Mouse (Mus musculus) E14TG2a.4 (cell line): Measurements from ENCODE around the gene 4930415O20Rik.

Experiments
- CTCF ChIP-seq: conservative IDR thresholded peaks from 2 replicates; pipeline ENCODE4 v1.5.1; 2014; ENCODE audit warnings: low read length
- NANOG ChIP-seq: IDR thresholded peaks from 2 replicates; pipeline ENCODE4 v1.6.1; 2014; ENCODE audit warnings: borderline replicate concordance, low read length, mixed read lengths

DNA sequence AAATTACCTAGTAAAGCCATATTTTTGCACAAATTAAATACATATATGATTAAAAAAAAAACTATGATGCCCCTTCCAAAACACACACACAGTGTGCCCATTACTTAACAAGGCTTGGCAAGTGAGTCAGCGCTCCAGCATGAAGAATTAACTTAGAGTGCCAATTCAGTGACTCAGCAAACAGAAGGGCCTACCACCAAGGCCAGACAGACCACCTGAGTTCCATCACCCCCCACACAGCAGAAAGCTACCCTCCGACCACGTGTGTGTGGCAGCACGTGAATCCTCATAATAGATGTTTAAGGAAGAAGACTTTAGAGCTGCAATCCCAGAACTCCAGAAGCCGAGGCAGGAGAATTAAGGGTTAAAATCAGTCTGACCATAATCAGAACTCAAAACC lies 38.5 kb upstream of the 4930415O20Rik start:
- no peak for TF ChIP-seq CTCF
- no peak for TF ChIP-seq NANOG
